Mouse (Mus musculus) ovary, adult 18-20 months (tissue): ENCODE measurements around the gene Stx6.
A peak's percentile ranks its signal among the peaks of the same experiment; 100 is the strongest.

Experiments used
- DNase-seq: peaks from one replicate; pipeline ENCODE4 v3.0.0; 2022; ENCODE audit warnings: low spot score, mixed read lengths

Stx6 gene

DNA sequence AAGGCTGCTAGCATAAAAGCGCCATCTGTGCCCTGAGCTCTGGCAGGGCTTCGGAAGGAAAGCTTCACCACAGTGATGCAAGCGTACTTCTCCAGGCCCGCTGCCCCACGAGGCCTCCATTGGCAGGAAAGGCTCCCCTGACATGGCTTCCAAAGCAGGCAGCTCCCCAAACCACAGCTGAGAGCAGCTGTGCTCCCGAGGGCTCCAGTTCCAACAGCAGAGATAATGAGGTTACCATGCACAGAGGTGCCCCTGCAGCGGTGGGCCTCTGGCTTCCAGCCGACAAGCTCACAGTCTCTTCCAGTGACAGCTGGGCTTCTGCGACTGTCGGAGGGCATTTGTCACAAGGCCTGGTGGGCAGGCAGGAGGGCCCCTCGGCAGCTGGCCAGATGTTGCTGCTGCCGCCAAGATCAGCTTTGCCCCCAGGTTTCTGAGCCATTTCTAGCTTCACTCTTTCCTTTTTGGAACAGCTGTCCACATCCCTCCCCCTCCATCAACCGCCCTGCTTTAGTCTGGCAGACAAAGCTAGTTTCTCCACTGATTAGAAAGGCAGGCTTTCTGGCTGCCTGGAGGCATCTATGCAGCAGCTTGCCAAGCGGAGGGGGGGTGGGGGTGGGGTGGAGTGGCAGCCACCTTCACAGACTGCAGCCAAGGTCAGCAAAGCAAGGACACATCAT lies 75.6 kb downstream of the Stx6 start:
- DNase-seq: peak; percentile 68

DNA sequence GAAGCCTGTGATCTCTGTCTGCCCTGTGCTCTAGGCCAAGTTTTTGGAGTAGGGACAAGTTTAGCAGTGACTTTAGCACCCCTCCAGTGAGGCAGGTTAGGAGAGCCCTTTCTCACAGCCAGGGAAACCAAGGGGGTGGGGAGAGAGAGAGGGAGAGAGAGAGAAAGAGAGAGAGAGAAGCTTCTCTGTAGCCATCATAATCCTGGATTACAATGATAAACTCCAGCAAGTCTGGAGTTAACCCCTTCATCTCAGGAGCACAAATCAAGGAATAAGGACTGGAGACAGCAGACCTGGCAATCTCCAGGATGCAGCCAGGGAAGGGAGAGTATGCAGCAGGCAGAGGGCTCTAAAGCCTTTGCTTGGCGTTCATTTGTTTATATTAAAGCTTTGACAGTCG lies 77.1 kb downstream of the Stx6 start:
- DNase-seq: no peak

DNA sequence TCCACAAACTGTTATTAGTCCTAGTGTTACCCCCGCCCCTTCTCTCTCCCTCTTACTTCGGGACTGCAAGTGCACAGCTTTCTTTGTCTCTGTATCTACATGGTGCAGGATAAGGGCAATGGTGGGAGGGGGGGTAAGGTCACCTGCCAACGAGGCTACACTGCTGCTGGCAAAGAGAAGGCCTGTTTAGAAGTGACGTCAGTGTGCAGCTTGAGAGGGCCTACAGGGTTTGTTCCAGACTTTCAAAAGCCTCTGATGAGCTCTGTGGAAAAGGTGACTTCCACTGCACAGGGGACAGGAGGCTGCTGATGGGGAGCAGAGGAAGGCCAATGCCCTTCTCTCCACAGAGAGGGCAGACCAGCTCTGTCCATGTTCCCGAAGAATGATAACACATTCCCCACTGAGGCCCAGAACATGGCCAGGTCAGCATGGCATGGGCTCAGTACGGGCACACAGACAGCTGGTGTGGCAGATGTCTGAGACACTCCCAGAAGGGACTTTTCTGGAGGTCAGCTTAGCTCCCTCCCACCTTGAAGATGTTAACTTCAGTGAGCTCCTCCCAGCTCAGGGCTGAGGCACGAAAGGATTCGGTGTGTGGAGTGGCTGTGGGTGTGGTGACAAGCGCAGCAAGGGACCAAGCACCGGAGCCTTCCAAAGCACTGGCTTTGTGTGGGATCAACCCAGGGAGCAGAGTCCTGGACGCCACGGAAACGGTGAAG lies 78.0 kb downstream of the Stx6 start:
- no peak for DNase-seq

DNA sequence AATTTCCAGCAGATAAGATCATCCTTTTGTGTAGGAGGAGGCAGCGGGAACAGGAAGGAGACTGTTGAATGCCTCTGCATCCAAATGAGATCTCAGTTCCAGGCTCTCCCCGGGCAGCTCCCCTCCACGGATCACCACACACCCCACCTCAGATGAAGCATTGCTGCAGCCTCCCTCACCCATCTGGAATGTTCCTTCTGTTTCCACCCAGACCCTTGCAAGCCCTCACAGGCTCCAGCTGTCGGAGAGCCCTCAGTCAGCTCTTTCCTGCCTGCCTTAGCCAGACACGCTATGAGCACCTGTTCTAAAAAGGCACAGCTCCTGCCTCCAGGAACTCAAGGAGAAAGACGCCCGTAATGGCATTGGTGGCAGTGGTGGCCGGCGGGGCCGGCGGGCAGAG lies 78.9 kb downstream of the Stx6 start:
- DNase-seq: no peak

DNA sequence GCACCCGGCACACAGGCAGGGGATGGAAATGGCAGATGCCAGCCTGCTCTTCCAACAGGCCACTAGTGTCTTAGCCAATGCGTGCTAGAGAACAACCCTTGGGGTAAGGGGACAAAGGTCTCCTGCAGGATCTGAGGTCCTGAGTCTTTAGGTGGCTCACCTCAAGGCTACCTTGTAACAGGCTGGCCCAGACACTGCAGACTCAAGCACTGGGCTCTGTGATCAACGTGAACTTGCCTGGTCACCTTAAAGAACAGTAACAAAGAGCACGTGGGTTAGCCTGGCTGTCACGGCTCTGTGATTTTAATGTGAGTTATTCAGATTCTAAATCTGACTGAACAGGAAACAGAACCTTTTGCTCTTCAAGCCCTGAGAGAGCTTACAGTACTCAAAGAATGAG lies 79.6 kb downstream of the Stx6 start:
- DNase-seq: no peak

DNA sequence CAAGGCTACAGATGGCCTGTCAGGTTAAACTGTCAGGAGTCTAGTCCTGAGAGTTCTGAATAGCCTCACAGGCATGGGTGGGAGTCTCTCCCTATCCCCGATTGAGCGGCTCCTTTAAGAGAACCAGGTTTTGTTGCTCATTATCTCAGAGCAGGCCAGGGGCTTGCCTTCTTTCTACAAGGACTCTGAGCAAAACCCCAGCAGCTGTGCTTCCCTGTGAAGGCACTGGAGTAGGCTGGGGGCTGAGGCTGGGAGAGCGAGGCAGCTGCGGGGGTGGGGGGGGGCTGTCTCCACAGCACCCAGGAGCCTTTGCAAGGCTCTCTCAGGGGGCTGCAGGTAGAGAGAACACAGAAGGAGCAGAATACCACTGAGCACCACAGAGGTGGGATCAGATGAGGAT lies 80.7 kb downstream of the Stx6 start:
- DNase-seq: no peak

DNA sequence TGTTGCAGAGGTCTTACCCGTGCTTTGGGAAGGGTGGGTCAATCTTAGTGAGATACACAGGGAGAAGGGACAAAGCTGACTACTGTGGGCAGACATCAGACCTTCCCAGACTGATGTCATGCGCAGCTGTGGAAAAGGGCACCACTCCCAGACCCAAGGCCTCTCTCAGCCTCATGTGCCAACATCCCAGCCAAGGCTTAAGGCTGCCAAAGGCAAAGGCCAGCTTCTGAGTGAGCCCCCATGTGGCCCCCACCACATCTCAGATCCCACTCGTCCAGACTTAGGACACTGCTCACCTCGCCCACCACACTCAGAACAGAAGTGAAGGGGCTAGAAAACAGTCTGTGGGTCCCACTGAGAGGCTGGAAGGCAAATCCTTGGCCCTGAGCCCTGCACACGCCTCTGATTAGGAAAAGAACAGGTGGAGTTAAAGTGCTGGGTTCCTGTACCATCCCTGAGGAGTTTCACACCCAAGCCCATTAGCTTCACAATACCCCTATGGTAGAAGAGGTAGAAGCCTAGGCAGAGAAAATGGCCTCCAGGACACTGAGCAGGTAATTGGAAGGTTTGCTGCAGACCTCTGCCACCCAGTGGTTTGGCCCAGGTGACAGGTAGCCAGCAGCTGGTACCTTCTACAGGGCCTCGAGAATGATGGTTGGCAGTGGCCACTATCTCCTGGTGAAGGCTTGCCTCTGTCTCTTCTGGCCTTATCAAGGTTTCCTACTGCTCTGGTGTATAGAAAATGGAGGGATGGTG lies 81.6 kb downstream of the Stx6 start:
- peak; percentile 48 for DNase-seq

DNA sequence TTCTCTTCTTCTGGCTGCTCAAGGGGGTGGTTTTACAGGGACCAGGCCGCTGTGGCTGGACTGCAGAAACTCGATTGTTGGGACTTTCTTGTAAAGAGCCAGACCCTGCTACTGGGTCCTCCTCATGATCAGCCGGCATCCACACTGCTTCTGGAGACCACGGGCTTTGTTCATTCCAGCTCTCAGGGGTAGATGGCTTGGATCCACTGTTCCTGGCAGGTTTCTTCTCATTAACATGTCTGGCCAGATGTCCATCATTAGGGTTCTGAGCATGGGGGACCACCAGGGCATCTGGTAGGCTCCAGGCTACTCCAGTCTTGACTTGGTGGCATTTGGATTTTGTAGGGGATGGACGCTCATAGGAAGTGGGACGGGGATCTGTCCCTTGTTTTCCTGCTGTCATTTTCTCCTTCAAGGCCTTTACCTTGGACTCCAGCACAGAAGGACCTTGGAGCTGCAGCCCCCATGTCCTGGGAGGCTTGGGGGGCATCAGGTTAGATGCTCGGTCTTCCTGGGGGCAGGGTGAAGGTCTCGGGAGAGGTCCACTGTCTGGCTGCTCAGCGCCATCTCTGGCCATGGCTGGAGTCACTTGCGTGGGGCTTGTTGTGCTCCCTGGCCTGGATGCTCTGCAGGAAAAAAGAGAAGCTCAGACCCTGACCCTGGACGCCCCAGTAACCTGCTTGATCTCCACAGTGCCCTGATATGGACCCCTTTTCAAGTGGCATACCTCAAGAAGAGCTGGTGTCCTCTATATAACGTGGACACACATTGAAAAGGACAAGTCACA lies 83.4 kb downstream of the Stx6 start:
- no peak for DNase-seq

DNA sequence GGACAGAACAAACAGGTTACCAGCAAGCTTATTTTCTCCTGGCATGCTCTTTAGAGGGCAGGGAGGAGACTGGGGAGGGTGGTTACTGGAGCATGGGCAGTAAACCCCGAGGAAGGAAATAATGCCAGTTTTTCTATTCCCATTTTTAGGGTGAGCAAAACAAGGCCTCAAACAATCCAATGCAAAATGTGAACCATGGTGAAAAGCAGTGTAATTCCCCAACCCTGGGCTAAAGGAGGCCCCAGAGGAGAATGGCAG lies 83.9 kb downstream of the Stx6 start:
- no peak for DNase-seq

DNA sequence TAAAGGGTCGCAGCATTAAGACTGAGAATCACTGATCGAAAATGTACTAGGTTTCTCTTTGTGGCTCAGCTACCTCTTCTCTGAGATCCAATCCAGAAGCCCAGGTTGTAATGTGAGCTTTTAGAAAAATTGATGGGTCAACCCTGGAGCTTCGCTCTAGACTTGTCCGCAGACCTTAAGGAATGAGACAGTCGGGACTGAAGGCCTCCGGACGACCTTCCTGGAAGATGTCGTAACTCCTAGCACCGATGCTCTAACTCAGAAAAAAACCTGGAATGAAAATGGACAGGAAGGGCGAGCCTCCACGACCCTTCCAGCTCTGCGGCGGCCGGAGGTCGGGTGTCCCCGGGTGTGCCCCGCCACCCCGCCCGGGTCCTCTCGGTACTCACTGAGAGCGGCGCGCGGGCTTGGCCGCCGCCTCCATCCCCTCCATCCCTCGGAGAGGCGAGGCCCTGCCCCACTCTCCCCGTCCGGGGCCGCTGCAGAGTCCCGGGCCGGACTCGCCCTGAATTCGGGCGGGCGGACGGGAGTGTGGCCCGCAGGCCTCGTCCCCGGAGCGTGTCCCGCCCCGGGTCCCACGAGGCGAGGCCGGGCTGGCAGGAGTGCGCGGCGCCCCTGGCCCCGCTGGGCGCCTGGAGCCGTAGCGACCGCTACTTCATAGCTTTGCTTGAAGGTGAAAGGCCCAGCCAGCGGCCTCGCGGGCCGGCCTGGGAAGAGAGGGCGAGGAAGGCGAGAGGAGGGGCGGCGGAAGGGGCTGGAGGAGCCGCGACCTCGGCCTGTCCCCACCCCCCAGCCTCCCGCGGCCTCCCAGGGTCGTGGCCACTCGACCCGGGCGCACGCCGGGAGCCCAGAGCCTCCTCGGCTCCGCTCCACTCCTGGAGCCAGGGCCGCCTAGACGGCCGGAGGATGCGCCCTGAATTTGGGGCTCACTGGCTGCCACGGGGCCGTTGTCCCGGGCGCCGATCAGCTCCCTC lies 85.6 kb downstream of the Stx6 start, which contains the start of gene BC034090:
BC034090 (minus strand) TSS at position 648 of the 974 bp plus-strand sequence.
- DNase-seq: peak; percentile 59

DNA sequence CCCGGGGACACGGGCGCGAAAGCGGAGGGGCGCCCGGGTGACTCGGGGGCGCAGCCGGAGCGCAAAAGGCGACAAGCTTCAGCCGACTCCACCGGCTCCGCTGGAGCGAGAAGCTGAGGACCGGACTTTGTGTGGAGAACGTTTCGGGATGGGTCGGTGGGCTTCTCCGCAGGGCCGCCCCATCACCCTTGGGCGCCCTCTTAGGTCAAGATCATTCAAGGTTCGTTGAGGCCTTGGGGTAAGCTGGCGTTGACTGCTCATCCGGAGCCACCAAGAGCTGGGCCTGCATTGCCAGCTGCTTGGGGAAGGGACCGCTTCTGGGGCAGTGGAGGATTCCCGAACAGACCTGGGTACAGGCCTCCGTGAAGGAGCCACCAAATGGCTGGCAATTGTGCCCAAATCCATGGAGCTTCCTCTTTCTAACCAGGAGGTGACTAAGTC lies 86.3 kb downstream of the Stx6 start:
- no peak for DNase-seq

DNA sequence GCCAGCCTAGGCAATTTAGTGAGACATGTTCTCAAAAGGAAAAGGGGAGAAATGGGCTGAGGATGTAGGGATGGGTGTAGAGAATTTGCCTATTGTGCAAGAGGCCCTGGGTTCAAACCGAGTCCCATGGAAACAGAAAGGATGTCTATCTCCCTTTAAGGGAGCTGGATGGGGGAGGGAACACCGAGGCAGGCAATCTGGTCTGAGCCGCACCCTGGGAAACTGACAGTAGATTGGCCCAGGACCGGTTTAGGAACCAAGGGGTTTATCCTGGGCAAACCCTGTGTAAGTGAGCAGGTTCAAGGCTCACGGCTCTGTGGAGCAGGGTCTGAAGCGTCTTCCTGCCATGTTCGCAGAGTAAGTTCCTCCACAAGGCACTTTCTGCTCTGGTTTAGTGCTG lies 87.0 kb downstream of the Stx6 start:
- DNase-seq: no peak

DNA sequence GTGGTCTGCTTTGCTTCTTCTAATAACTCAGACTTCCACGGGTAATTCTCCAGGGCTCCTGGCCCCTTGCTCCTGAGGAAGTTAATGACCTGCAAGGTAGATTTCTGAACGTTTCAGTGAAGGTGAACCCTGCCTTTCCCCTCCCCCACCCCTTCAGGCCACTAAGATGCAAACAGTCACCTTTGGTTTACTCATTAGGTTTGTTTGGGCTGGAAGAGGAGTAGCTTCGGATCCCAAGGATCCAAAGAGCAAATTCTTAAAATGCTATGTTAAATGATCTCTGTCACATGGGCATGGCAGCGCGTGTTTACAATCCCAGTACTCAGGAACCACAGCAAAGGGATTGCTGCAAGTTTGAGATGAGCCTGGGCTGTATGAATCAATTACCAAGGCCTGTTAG lies 88.9 kb downstream of the Stx6 start:
- DNase-seq: peak; percentile 0

DNA sequence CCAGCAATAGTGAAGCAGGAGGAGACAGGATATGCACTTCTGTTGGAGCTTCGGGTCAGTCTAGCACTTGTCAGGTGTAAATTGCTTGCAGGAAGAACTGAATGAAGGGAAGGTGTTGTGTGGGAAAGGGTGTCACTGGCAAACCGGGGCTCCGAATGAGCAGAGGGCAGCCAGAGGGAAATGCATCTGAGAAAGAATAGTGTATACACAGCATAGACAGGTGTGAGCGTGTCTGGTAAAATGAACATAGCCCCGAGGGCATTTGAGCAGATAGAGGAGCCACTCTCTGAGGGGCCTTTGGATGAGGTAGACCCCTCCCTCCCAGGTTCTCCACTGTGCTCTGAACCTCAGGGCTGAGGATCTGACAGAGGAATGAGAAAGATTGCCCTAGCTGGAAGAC lies 89.5 kb downstream of the Stx6 start:
- DNase-seq: peak; percentile 0

DNA sequence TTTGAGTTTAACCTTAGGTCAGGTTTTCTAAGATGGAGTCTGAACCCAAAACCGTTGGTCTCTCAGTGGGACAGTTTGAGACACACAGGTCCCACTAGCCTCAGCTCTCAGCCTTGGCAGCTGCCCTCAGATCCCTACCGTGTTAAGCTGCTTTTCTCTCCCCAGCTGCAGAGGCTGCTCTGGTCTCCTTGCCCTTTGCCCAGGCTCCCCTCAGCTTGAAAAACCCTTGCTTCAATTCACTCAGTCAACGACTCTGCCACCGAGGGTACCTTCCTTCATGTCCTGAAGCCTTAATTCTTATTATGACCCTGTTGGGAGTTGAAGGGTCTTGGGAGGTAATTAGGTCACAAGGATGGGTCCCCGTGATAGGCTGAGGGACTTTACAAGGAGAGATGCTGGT lies 91.4 kb downstream of the Stx6 start:
- peak; percentile 0 for DNase-seq

DNA sequence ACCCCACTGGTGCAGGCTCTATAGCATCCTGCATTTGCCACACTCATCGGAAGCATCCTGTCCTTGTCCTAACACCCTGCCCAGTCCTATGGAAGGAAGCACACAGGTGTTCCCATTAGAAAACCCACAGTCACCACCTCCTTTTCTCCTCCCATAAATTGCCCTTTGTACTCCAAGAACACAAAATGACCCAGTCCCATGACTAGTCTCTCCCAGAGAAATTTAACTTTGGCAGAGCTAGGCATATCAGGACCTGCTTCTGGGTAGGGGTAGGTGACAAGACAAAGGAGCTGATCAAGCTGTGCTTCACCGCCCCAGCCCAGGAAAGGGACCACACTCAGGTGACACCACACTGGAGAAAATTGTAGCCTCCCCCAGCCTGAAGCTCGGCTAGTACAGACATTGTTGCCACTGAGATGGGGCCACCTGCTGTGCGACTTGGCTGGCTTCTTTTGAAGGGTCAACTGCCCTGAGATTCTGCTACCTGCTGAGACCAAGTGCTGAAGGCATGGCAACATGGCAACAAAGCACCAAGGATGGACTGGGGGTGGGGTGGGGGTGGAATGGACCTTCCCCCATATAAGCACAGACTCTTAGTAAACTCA lies 92.1 kb downstream of the Stx6 start:
- DNase-seq: no peak

DNA sequence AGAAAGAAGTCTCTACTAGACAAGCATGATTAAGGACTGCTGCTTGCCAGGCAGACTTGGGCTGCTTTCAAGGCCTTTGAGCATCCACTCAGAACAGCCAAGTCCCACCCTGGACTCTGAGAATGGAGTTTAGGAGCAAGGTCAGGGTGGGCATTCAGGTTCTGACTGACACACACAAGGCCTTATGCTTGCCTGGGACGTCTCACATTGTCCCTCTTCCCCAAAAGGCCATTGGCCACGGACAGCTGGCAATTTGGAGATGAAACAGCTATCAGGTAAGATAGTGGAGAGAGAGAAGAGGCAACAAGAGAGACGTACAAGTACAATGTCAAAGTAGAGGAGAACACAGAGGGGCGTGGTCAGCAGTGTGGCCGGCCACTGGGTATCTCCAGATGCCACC lies 93.1 kb downstream of the Stx6 start:
- no peak for DNase-seq

DNA sequence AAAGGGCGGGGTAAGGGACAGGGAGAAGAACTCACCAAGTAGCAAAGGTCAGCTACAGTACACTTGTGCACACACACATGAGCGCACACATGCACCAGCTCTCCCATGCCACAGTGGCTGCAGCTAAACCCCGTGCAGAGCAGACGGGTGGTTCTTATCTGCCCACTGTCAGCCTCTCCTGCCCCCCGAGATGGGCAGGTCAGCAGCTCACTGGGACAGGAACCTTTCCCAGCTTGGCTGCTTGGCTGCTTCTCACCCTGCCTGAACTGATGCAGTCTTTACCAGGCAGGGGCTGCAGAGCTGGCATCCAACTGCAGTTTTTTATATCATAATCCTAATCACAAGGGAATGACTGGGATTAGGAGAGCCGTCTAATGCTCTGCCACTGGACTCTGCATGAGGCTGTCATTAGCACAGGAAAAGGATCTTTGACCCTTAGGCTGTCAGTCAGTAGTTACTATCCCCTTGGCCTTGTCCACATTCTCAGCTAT lies 94.2 kb downstream of the Stx6 start:
- DNase-seq: no peak

DNA sequence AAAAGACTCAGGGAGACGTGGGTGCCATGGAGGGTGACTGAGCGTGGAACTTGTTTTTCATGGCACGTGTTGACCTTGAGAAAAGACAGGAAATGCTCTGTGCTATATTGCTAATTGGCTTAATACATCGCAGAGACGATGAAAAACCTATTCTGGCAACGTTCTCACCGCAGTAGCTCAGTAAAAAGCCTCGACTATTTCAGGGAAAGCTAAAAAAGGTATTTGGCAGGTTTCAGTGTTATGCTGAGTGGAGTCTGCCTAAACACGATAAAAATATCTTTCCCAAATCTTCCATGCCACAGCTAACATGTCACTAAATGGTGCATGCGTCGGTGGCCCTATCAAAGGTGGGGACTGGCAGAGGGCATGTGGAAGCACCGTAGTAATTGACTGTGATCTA lies 94.6 kb downstream of the Stx6 start:
- DNase-seq: no peak

DNA sequence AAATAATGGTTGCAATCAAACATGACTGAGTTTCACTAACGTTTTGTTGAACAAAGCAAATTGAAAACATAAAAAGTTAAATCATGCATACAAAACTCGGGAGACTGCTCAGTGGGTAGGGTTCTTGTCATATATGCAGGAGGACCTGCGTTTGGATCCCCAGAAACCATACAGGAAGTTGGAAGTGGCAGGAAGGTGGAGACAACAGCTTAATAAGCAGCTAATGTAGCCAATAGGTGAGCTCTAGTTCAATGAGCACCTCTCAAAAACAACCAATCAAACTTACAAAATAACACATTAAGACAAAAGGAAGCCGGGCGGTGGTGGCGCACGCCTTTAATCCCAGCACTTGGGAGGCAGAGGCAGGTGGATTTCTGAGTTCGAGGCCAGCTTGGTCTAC lies 95.8 kb downstream of the Stx6 start:
- no peak for DNase-seq
